Mouse (Mus musculus) layer of hippocampus, adult 9-10 months (tissue): ENCODE data around the gene Pald1.

Experiments
- DNase-seq: peaks from one replicate; pipeline ENCODE4 v3.0.0; 2022; ENCODE audit warnings: low spot score

Pald1 gene

DNA sequence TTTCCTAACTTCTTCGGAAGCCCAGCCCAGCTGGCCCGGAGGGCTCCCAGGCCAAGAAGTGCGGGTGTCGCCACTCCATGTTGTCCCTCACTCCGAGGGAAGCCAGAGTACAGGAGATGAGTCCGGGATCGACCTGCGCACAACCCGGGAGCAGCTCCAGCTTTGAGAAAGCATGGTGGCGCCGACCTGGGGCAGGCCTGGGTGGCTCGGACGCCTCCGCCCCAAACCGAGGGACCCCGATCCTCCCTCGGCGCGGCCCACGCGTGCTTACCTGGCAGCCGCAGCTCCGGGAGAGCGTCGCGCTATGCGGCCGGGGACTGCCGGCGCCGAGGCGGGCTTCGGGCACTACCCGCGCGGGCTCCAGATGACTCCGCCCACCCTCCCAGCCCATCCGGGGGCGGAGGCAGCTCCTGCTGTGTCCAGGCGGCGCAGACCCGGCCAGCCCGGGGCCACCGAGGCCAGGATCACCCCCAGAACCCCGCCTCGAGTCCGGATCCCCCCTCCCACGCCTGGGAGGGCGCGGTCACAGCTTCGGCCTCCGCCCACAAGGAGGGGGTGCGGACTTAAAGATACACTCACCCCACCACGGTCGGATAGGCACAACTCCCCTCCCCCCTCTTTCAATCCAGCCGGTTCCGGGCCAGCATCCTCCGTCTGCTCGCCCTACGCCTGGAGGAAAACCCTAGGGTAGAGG lies at the start of gene Pald1:
Pald1 (minus strand) TSS at position 510 of the 694 bp plus-strand sequence.
- no peak for DNase-seq

DNA sequence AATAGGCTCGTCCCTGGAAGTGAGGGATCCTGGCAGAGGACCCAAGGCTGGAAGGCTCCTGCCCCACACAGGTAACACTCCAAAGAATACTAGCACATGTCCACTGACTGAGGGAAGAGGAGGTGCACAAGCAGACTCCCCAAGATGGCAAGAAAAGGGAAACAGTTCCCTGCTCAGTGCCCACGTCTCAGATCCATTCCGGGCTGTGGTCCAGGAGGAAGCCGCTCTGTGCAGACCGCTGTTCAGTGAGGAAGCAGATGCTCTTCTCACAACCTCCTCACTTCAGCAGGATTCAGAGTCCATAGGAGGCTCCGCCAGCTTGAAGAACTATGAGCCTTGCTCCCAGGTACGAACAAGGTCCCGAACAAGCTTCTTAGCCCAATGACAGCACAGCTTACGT lies 48.0 kb upstream of the Pald1 start:
- DNase-seq = no peak

DNA sequence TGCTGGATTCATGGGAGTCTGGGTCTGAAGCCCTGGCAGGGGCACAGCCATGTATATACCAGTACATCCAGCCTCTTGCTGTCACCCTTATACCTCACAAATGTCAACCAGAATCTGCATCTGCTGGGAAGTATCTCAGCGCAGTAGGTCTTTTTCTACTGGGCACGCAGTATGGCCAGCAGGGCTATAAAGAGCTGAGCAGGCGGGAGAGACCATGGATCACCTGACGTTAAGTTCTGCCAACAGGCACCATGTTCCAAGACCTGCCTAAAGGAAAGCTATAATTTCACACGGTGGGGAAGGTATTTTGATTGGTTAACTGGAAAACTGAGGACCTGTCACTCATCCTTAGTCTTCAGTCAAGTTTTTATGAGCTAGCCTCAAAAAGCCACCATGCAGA lies 45.7 kb upstream of the Pald1 start:
- no peak for DNase-seq

DNA sequence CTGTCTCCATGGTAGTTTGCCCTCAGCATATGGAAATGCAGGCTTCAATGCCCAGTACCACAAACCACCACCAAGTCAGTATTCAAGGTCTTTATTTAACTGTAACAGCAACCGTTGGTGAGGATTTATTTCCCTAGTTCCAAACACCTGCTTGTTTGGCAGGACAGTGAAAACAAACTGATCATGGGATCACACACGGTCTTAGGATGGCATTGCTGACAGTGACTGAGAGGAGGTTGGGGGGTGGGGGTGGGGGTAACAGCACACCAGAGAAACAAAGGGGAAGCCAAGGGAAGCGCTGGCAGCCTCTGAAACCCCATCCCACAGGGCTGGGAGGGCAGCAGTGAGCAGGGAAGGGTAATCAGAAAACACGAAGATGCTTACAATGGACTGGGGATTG lies 45.1 kb upstream of the Pald1 start:
- no peak for DNase-seq

DNA sequence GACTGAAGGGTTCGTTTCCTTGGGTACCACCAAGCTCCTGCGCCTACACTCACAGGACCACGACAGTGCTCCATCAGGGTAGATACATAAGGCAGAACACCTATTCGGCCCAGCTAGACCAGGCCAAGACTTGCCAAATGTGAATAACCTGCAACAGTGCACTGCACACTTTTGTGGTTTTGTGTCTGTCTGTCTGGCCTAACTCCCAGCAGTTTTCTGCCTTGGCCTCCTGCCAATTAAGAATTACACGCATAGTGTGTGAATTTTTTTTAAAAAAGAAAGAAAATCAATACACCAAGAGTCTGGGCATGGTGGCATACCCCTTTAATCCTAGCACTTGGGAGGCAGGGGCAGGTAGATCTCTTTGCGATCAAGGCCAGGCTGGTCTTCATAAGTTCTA lies 44.6 kb upstream of the Pald1 start:
- DNase-seq = no peak

DNA sequence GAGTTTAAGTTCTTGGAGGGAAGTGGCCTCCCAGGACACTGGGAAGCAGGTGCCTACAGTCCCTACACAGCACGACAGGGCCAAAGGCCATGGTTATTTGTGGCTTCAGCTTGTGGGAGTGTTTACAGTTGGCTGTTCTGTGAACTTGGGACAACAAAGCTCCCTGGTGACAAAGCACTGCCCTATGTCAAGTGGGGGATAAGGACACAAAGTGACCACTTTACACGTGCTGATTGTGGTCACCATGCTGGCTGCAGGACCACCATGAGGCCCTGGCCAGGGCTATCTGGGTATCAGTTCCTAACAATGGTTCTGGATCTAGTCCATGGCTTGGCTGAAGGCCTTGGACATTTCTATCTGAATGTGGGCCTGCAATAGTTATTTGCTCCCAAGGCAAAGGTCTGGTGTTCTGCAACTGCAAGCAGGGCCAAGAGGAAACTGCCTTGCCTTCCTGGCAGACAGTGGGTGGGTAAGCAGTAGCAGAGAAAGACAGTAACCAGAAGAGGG lies 43.0 kb upstream of the Pald1 start:
- no peak for DNase-seq

DNA sequence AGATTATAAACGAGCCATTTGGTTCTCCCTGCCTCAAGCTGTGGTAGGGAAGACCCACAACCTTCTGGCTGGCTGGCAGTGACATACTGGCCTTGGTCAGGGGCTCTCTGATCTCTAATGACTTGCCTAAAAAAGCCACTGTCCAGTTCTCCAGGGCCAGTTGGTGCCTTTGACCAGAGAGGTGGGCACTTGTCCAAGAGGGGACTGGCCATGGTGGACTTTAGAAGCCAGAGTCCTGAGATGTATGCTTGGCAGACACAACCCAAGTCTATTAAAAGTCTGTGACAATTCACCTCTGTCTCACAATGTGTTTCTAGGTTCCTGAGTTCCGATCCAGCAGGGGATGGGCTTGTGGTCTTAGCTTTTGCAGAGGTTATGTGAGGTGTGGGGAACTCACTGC lies 41.7 kb upstream of the Pald1 start:
- no peak for DNase-seq

DNA sequence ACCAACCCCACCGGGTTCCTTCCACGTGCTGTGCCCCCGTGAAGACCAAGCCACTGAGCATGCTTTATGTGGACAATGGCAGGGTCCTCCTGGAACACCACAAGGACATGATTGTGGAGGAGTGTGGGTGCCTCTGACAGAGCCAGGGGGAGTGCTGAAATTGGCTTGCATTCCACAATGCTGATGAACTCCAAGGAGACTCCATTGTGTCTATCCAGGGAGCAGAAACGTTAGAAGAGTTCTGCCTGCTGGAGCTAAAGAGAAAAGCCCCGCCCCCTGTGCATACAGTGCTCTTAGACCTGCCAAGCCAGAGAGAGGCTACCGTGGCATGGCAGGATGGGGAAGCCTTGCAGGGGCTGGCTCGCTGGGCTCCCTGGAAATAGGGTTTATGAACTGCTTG lies 41.2 kb upstream of the Pald1 start:
- DNase-seq = no peak

DNA sequence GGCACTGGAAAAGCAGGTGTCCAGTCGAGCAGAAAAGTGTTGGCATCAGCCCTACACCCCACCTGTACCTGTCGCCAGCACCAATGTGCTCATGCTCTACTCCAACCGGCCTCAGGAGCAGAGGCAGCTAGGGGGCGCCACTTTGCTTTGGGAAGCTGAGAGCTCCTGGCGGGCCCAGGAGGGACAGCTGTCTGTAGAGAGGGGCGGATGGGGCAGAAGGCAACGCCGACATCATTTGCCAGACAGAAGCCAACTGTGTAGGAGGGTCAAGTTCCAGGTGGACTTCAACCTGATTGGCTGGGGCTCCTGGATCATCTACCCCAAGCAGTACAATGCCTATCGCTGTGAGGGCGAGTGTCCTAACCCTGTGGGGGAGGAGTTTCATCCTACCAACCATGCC lies 40.0 kb upstream of the Pald1 start:
- DNase-seq = no peak

DNA sequence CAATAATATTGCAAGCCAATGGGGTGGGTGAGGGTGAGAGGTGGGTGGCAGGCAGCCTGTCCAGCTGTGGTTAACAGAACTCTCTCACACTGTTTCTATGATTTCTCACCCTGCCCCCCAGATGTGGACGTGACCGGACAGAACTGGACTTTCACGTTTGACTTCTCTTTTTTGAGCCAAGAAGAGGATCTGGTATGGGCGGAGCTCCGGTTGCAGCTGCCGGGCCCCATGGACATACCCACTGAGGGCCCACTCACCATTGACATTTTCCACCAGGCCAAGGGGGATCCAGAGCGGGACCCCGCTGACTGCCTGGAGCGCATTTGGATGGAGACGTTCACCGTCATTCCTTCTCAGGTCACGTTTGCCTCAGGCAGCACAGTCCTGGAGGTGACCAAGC lies 39.5 kb upstream of the Pald1 start:
- DNase-seq = no peak

DNA sequence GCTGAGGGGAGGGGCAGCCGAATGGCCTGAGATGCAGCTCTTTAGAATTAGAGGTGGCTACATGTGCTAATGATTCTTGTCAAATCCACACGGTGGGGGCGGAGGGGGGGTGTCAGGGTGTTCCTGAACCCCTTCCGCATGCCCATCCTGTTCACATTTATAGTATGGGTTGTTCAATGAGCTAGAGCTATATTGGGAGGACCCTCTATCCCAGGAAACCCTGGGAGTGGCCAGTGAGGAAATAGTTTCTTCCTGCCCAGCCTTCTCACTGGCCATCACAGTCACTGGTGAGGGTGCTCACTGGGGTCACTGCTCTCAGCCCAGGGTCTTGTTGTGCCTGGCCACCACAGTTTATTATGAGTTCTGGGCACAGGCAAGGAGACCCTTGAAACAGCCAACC lies 36.7 kb upstream of the Pald1 start:
- DNase-seq = no peak

DNA sequence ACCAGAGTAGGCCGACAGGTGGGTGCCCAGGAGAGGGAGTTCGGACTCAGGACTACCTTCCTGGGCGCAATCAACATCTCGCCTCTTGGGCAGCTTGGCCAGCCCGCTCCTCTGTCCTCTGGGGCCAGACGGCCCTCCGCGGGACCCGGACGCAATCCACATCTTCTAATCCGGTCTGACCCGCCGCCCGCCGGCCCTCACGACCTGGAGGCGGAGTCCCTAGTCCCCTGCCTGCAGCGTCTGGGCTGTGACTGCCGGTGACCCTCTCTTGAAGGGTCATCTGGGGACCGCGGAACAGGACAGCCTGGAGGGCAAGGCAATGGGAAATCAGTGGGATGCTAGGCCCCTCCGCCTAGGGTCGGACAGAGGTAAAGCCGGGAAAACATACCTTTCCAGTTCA lies 35.8 kb upstream of the Pald1 start:
- no peak for DNase-seq

DNA sequence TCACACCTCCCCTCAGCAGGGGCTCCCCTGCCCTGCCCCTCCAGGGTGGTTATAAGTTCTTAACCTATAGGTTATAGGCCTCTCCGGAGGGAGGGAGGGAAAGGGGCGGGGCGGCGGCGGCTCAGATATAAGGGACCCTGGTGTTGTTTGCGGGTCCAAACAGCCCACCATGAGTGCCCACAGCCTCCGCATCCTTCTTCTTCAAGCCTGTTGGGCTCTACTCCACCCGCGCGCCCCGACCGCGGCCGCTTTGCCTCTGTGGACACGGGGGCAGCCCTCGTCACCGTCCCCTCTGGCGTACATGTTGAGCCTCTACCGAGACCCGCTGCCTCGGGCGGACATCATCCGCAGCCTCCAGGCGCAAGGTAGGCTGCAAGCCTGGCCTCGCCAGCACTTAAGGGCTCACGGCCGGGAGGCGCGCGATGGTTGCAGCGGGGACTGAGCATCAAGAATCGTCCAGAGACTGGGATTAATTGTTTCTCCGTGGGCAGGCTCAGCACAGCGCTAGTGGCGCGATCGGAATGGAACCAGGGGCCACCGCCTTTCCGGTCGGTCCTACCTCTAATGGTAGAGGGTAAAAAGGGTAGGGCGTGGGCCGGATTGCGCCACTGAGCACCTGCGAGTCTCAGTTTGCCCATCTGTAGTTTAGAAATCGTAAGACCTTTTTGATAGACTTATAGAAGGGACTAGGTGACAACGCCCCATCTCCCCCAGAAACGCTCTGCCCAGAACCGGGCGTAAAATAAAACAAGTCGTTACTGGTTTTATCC lies 35.0 kb upstream of the Pald1 start:
- DNase-seq = no peak

DNA sequence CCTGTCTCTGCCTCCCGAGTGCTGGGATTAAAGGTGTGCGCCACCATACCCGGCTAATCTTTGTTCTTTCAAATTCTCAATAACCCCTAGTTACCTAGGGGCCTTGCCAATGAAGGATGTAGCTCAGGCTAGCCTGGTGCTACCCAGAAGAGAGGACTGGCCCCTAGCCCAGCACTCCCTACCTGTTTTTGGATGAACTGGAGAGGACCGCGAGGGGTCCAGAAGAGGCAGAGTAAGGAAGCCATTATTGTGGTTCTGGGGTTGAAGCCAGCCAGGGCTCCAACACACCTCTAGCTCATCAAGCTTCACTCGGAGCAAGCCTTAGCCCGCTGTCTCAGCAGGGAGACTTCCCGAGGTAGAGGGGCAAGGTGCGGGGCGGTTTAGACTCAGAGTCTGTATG lies 34.3 kb upstream of the Pald1 start, which contains the start of gene Nodal:
Nodal (plus strand) TSS at position 301 of the 400 bp plus-strand sequence.
- DNase-seq = no peak

DNA sequence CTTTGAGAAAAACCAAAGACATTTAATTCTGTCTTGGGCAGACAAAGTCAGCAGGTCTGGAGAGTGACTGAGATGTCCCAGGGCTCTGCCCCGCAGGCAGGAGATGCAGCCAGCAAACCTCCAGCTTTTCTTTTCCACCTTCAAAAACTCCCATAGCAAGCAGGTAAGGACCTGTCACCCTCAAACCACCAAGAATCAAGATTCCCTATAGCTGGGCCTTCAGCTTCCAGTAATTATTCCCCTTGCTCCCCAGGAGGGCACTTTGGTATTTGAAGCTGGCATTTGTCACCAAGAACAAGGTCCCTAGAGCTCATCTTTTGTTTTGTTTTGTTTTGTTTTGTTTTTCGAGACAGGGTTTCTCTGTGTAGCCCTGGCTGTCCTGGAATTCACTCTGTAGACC lies 33.7 kb upstream of the Pald1 start:
- DNase-seq = no peak

DNA sequence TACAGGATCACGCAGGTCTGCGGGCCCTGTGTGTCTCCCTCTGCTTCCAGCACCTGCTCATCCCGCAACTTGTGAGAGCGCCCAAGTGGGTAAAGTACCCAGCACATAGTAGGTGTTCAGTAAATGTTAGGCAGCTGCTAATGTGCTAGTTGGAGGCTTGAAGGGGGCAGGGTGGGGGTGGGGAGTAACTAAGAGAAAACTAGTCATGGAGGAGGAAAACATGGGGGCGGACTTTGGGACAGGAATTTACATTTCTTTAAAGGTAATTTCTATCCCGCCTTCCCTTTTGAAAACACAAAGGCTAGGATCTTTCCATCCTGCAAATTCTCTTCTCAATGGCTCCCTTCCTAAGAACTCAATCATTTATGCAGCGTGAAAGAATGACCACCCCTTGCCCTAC lies 33.2 kb upstream of the Pald1 start:
- DNase-seq = no peak

DNA sequence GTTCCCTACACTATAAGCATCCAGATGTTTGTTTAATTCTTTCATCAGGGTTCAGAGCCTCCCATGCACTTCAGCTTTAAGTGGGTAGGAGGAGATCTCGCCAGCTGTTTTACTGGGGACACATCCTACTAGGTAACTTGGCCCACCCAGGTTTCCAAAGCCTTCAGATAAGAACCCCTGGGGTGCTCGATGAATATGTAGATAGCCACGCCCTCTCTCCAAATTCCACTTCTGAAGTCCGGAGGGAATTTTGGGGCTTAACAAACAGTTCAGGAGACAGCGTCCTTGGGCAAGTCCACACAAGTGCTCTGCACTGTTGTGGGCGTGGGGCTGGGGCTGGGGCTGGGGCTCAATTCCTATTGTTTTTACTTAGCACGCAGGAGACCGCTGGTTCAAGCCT lies 32.6 kb upstream of the Pald1 start:
- DNase-seq = no peak

DNA sequence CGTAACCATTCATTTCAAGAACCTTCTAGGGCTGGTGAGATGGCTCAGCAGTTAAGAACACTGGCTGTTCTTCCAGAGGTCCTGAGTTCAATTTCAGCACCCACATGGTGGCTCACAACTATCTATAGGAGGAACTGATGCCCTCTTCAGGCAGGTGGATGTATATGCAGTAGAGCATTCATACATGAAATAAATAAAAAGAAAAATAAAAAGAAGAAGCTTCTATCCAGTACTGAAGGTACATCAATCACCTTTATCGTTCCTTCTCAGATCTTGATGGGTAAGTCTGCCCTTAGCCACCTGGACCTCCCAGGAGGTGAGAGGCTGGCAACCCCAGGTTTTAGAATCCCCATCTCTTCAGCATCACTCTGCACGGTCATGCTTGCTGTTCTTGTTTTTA lies 31.9 kb upstream of the Pald1 start:
- no peak for DNase-seq

DNA sequence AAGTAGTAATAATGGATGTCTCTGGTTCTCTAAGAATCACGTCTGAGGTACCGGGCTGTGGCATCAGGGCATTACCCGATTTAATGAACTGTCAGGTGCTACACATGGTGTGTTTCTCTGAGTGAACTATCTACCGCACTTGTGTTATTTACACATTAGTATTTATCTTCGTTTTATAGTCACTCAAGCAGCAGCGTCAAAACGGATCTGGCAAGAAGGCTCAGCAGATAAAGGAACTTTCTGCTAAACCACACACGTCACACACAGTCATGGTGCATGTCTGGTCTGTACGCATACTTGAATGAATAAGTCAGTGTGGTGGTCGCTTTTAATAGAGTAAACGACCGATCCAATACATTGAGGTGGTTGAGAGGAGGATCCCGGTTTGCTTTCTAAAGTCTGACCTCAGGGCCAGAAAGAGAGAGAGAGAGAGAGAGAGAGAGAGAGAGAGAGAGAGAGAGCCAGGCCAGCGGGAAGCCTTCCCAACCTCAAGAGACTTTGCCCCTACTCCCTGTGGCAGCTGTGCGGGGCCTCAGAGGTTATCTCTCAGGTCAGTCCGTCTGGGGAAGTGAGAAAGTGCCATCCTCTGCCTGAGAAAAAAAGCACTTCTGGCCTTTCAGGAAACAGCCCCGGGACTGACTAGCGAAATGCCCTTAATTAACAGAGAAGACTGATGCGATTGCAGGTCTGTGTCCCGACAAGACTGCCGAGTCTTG lies 29.7 kb upstream of the Pald1 start:
- DNase-seq = no peak

DNA sequence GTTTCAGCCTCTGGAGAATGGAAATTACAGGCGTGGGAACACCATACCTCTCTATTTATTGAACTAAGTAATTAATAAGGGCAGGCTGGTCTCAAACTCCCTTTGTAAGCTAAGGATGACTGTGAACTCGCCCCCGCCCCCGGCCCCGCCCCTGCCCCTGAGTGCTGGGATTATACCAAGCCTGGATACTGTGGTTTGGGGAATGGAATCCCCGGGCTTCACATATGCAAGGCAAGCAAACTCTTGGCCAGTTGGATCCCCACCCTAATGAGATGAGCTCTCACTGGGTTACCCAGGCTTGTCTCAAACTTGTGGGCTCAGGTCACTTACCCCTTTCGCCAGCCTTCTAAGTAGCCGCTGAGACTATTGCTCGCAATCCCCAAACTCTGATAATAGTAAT lies 26.9 kb upstream of the Pald1 start:
- DNase-seq = no peak

DNA sequence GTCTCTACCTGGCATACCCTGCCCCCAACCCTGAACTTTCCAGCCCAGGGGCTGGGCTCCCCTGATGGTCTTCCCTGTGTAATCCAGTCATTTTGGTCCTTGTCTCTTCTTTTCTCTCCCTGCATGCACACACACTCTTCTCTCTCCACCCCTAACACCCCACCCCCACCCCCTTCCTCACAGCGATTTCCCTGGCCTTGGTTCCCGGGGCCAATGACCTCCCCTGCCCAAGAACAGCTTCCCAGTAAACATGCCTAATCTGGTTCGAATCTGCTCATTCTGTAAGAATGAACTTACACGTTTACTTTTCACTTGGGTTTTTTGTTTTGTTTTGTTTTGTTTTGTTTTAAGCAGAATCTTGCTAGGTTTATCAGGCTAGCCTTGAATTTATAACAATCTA lies 26.4 kb upstream of the Pald1 start:
- DNase-seq = no peak

DNA sequence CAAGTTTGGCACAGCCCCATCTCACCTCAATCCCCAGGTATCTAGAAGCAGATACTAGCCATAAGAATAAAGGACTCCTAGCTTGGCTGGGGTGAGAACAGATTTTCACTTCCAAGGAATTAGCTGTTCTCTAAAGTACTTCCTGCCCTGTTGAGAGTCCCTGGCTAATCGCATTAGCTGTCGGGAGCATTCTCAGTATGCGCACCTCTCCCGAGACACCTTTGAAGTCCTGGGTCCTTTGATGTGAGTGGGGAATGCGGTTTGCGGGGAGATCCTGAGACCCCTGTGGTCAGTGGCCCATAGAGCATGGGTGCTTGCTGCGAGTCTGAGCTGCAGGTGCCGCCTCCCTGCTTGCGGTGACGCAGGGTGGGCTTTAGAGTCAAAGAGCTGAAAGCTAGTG lies 22.6 kb upstream of the Pald1 start:
- no peak for DNase-seq

DNA sequence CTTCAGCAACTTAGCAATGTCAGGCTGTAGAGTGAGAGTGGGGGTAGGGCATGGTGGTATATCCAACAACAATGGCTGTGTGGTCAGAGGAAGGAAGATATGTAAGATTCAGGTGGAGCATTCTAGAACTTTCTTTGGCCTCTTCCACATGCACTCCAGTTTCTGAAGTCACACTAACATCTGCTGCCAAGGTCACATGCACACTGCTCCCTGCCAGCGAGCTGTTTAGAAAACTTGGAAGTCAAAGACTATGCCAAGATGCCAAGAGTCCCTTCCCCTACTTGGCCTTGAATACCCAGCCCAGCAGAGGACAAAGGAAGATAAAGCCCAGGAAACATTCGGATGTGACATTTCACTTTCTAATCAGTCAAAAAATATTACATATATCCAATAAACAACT lies 19.6 kb upstream of the Pald1 start:
- DNase-seq = no peak
